Mouse (Mus musculus): ENCODE results near the gene Gm9507. TPM values are rescaled to one million over a fixed set of nuclear protein-coding genes. Genes with fewer than 3 reads are reported as not detected.

Gene Gm9507
- not detected for total RNA-seq (2023)

GRCm38 (mm10) chr10:77811743-77812142 lies at the start of gene Gm9507:
Gm9507 (minus strand) TSS chr10:77811843.

GRCm38 (mm10) chr10:77852559-77852958 lies 40.9 kb upstream of the Gm9507 start, which contains the start of gene Gm10318:
Gm10318 (plus strand) TSS chr10:77852859.

GRCm38 (mm10) chr10:77846503-77846902 lies 34.9 kb upstream of the Gm9507 start, which contains the start of gene Gm36176:
Gm36176 (plus strand) TSS chr10:77846803.

GRCm38 (mm10) chr10:77835647-77836046 lies 24.0 kb upstream of the Gm9507 start, which contains the start of gene Krtap10-10:
Krtap10-10 (plus strand) TSS chr10:77835947.

GRCm38 (mm10) chr10:77826951-77827350 lies 15.3 kb upstream of the Gm9507 start, which contains the start of gene Krtap10-4:
Krtap10-4 (minus strand) TSS chr10:77827095.

GRCm38 (mm10) chr10:77814382-77814781 lies 2.7 kb upstream of the Gm9507 start, which contains the start of gene Gm2696:
Gm2696 (plus strand) TSS chr10:77814682.

GRCm38 (mm10) chr10:77798921-77799508 lies 12.6 kb downstream of the Gm9507 start, which contains the start of gene Gm19668:
Gm19668 (minus strand) TSS chr10:77799133.

GRCm38 (mm10) chr10:77794976-77795375 lies 16.7 kb downstream of the Gm9507 start, which contains the start of gene Gm9639:
Gm9639 (minus strand) TSS chr10:77795076.

GRCm38 (mm10) chr10:77787876-77788275 lies 23.8 kb downstream of the Gm9507 start, which contains the start of gene Gm7137:
Gm7137 (minus strand) TSS chr10:77788200.

GRCm38 (mm10) chr10:77782442-77782841 lies 29.2 kb downstream of the Gm9507 start, which contains the start of gene Gm3250:
Gm3250 (minus strand) TSS chr10:77782542.

GRCm38 (mm10) chr10:77776844-77777243 lies 34.8 kb downstream of the Gm9507 start, which contains the start of gene Gm7138:
Gm7138 (minus strand) TSS chr10:77776944.

GRCm38 (mm10) chr10:77771225-77771624 lies 40.4 kb downstream of the Gm9507 start, which contains the start of gene Gm3238:
Gm3238 (minus strand) TSS chr10:77771325.

Other genes starting within 250 kb of the Gm9507 start
- 10 to 100 TPM; 80.4 to 90.8 TPM for gene Pttg1ip, start 230.1 kb downstream of the Gm9507 start, total RNA-seq (2023)
- 10 to 100 TPM; 54.1 to 62.0 TPM for gene Sumo3, start 205.7 kb downstream of the Gm9507 start, total RNA-seq (2023)
- not detected for gene Gm49325, start 205.6 kb downstream of the Gm9507 start, total RNA-seq (2023)
- gene Ube2g2, start 189.6 kb downstream of the Gm9507 start, total RNA-seq (2023): 10 to 100 TPM; 33.4 to 47.6 TPM
- 1 to 10 TPM; 4.1 to 4.3 TPM for gene Tspear, start 125.3 kb downstream of the Gm9507 start, total RNA-seq (2023)
- not detected for gene Gm19402, start 121.1 kb downstream of the Gm9507 start, total RNA-seq (2023)
- not detected for gene Gm9508, start 114.6 kb downstream of the Gm9507 start, total RNA-seq (2023)
- gene Gm10272, start 105.2 kb downstream of the Gm9507 start, total RNA-seq (2023): not detected
- not detected for gene Gm10024, start 100.4 kb downstream of the Gm9507 start, total RNA-seq (2023)
- gene Gm10142, start 96.0 kb downstream of the Gm9507 start, total RNA-seq (2023): not detected
- gene Krtap12-1, start 91.2 kb downstream of the Gm9507 start, total RNA-seq (2023): not detected
- not detected for gene Gm10100, start 85.4 kb downstream of the Gm9507 start, total RNA-seq (2023)
- not detected for gene Gm18596, start 69.2 kb downstream of the Gm9507 start, total RNA-seq (2023)
- not detected for gene Gm9736, start 60.5 kb downstream of the Gm9507 start, total RNA-seq (2023)
- not detected for gene Gm3233, start 52.2 kb downstream of the Gm9507 start, total RNA-seq (2023)
- not detected for gene Gm3238, start 40.5 kb downstream of the Gm9507 start, total RNA-seq (2023)
- gene Gm7138, start 34.9 kb downstream of the Gm9507 start, total RNA-seq (2023): not detected
- gene Gm3250, start 29.3 kb downstream of the Gm9507 start, total RNA-seq (2023): not detected
- gene Gm7137, start 23.6 kb downstream of the Gm9507 start, total RNA-seq (2023): not detected
- gene Gm9639, start 16.8 kb downstream of the Gm9507 start, total RNA-seq (2023): not detected
- not detected for gene Gm19668, start 12.7 kb downstream of the Gm9507 start, total RNA-seq (2023)
- not detected for gene Gm2696, start 2.8 kb upstream of the Gm9507 start, total RNA-seq (2023)
- gene Krtap10-4, start 15.3 kb upstream of the Gm9507 start, total RNA-seq (2023): not detected
- gene Krtap10-10, start 24.1 kb upstream of the Gm9507 start, total RNA-seq (2023): not detected
- not detected for gene Gm36176, start 35.0 kb upstream of the Gm9507 start, total RNA-seq (2023)
- not detected for gene Gm10318, start 41.0 kb upstream of the Gm9507 start, total RNA-seq (2023)
- gene Gm3285, start 50.1 kb upstream of the Gm9507 start, total RNA-seq (2023): not detected
- under 1 TPM in 1 of 2 experiments, not detected in 1; 0.20 TPM for gene Lrrc3, start 90.7 kb upstream of the Gm9507 start, total RNA-seq (2023)
- 10 to 100 TPM; 22.2 to 34.6 TPM for gene Trpm2, start 158.7 kb upstream of the Gm9507 start, total RNA-seq (2023)
- gene 1810043G02Rik, start 166.7 kb upstream of the Gm9507 start, total RNA-seq (2023): 10 to 100 TPM; 12.2 to 15.5 TPM
- 10 to 100 TPM; 88.5 to 94.7 TPM for gene Pfkl, start 198.2 kb upstream of the Gm9507 start, total RNA-seq (2023)
- gene Dnmt3l, start 230.1 kb upstream of the Gm9507 start, total RNA-seq (2023): not detected
- 1 to 10 TPM; 1.5 to 2.3 TPM for gene Aire, start 231.8 kb upstream of the Gm9507 start, total RNA-seq (2023)